Mouse (Mus musculus): ENCODE measurements around the gene Rnf227. TPM values are rescaled to one million over a fixed set of nuclear protein-coding genes. Genes with fewer than 3 reads are reported as not detected.

Rnf227 gene
- polyA plus RNA-seq, 1 experiment from 2014 or later = 127 TPM

Other genes with a start within 250 kb of the Rnf227 start
- 7.6 and 8.2 TPM in 2 replicates for gene Per1, start 245.2 kb upstream of the Rnf227 start, polyA plus RNA-seq (2015; fragmentation: Nextera tagmentation; extraction: Ambion mirVana)
- 0.42 and 0.46 TPM in 2 replicates for gene Hes7, start 220.1 kb upstream of the Rnf227 start, polyA plus RNA-seq (2015; fragmentation: Nextera tagmentation; extraction: Ambion mirVana)
- gene 9130213A22Rik, start 217.9 kb upstream of the Rnf227 start, polyA plus RNA-seq (2015; fragmentation: Nextera tagmentation; extraction: Ambion mirVana) = 0.31 and 0.38 TPM in 2 replicates
- 2.2 and 3.6 TPM in 2 replicates for gene Aloxe3, start 214.6 kb upstream of the Rnf227 start, polyA plus RNA-seq (2015; fragmentation: Nextera tagmentation; extraction: Ambion mirVana)
- not detected in 2 replicates for gene Alox12b, start 183.5 kb upstream of the Rnf227 start, polyA plus RNA-seq (2015; fragmentation: Nextera tagmentation; extraction: Ambion mirVana)
- gene Alox8, start 142.6 kb upstream of the Rnf227 start, polyA plus RNA-seq (2015; fragmentation: Nextera tagmentation; extraction: Ambion mirVana) = 0.05 TPM in 1 of 2 replicates, not detected in the other
- 0.47 and 0.52 TPM in 2 replicates for gene Gucy2e, start 103.4 kb upstream of the Rnf227 start, polyA plus RNA-seq (2015; fragmentation: Nextera tagmentation; extraction: Ambion mirVana)
- 32.0 and 32.4 TPM in 2 replicates for gene Cntrob, start 16.7 kb upstream of the Rnf227 start, polyA plus RNA-seq (2015; fragmentation: Nextera tagmentation; extraction: Ambion mirVana)
- gene Trappc1, start 16.5 kb upstream of the Rnf227 start, polyA plus RNA-seq (2015; fragmentation: Nextera tagmentation; extraction: Ambion mirVana) = 166 and 170 TPM in 2 replicates
- 5.1 and 6.2 TPM in 2 replicates for gene Kcnab3, start 14.2 kb upstream of the Rnf227 start, polyA plus RNA-seq (2015; fragmentation: Nextera tagmentation; extraction: Ambion mirVana)
- gene Chd3, start 28.9 kb downstream of the Rnf227 start, polyA plus RNA-seq (2015; fragmentation: Nextera tagmentation; extraction: Ambion mirVana) = 127 and 138 TPM in 2 replicates
- 89.4 and 91.9 TPM in 2 replicates for gene Naa38, start 55.0 kb downstream of the Rnf227 start, polyA plus RNA-seq (2015; fragmentation: Nextera tagmentation; extraction: Ambion mirVana)
- 44.3 and 45.9 TPM in 2 replicates for gene Cyb5d1, start 55.2 kb downstream of the Rnf227 start, polyA plus RNA-seq (2015; fragmentation: Nextera tagmentation; extraction: Ambion mirVana)
- 5.9 and 6.7 TPM in 2 replicates for gene Tmem88, start 57.8 kb downstream of the Rnf227 start, polyA plus RNA-seq (2015; fragmentation: Nextera tagmentation; extraction: Ambion mirVana)
- gene Kdm6b, start 73.2 kb downstream of the Rnf227 start, polyA plus RNA-seq (2015; fragmentation: Nextera tagmentation; extraction: Ambion mirVana) = 56.6 and 58.9 TPM in 2 replicates
- gene Dnah2, start 208.6 kb downstream of the Rnf227 start, polyA plus RNA-seq (2015; fragmentation: Nextera tagmentation; extraction: Ambion mirVana) = 2.7 and 3.1 TPM in 2 replicates
- 107 and 114 TPM in 2 replicates for gene Efnb3, start 219.7 kb downstream of the Rnf227 start, polyA plus RNA-seq (2015; fragmentation: Nextera tagmentation; extraction: Ambion mirVana)
- 26.3 and 27.2 TPM in 2 replicates for gene Wrap53, start 239.8 kb downstream of the Rnf227 start, polyA plus RNA-seq (2015; fragmentation: Nextera tagmentation; extraction: Ambion mirVana)
- gene Trp53, start 239.9 kb downstream of the Rnf227 start, polyA plus RNA-seq (2015; fragmentation: Nextera tagmentation; extraction: Ambion mirVana) = 112 and 115 TPM in 2 replicates

All from forebrain, embryonic 15.5 days (tissue).